Mouse (Mus musculus) embryonic fibroblast, embryonic 13.5 days (primary cell): Measurements from ENCODE around the gene Gstp2.

ENCODE experiments used
- CTCF ChIP-seq: IDR thresholded peaks from 2 replicates; pipeline ENCODE4 v1.5.1; 2011; ENCODE audit warnings: mild to moderate bottlenecking, control low read depth, low read length, moderate library complexity, borderline replicate concordance; ENCODE audit not compliant: insufficient read depth
- POLR2A ChIP-seq: IDR thresholded peaks from 2 replicates; pipeline ENCODE4 v1.6.1; 2011; ENCODE audit warnings: low read depth, mild to moderate bottlenecking, control low read depth, low read length, moderate library complexity

DNA sequence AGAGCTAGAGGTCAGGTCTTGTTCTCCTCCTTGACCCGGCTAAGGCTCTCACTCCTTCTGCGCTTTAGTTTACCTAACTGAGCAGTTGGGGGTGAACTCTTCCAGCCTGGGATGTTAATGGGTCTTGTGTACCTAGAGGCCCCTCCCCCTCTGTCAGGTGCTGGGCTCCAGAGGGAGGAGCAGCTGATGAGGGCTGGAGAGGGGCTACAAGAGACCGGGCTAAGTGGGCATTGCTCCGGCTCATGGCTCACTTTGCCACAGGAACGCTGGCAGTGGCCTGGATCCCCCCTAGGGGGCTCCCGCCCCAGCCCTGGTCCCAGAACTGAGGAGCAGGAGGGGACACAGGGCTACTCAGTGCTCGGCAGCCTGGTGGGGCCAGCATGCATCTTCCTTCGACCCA lies 38.0 kb upstream of the Gstp2 start:
- TF ChIP-seq POLR2A (no peak), CTCF (no peak)
